Mouse (Mus musculus) adrenal gland, postnatal 36 days (tissue): ENCODE measurements around the gene 9230112D13Rik. TPM values are rescaled to one million over a fixed set of nuclear protein-coding genes. Genes with fewer than 3 reads are reported as not detected.

Experiments
- DNase-seq, 2 experiments: peaks; one replicate each; pipeline ENCODE4 v3.0.0; 2021; ENCODE audit warnings: mixed read lengths in 1 of 2
- total RNA-seq, 2 experiments: library from RNA; stranded (reverse); gene quantifications; 2 replicates each; pipeline ENCODE4 v1.2.3; 2021

The 9230112D13Rik gene
- total RNA-seq, 2 experiments from 2014 or later = not detected

DNA sequence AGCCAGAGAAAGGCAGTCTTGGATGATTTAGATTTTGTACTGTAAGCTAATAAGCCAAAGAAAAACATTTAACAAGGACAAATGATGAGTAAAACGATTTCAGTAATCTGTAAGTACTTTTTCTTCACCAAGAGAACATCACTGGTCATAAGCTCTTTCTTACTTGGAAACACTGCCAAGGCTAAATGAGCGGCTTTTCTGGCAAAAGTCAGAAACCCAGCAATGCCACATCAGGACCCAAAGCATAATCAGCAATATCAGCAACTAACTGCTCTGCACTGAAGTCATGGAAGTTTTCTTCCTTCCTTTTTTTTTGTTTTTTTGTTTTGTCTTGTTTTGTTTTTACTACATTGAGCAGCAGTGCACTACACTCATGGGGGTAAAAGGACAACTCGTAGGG lies 25.3 kb downstream of the 9230112D13Rik start:
- DNase-seq = peak in 1 of 2 experiments; percentile 42

DNA sequence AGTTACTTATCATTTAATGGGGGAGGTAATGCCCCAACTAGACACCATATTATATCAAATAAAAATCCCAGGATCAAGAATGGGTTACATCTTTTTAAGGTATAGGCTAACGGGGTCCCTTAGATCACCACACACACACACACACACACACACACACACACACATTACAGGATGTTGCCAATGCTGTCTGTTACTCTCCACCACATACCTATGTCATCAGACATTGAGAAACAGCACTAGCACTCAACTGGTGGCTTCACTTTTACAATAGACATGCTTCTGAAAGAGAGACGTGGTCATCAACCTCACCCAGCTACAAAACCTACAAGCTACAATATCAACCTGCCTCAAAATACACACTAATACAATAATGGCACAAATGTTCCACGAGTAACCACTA lies 28.9 kb downstream of the 9230112D13Rik start:
- no peak for DNase-seq

DNA sequence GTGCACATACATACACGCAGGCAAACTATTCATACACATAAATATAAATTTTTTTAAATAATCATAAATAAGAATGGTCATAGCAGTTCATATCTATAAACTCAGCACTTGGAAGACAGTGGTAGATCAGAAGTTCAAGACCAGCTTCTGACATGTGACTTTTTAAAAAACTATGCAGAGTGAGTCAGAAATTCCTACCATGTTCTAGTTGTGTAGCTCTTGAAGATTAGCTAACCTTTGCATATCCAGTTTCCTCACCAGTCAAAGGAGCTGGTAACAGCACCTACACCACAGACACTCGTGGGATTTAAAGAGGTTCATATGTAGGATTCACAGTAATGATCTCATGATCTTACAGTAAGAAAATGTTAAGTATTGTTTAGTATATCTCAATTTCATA lies 29.9 kb downstream of the 9230112D13Rik start:
- no peak for DNase-seq

DNA sequence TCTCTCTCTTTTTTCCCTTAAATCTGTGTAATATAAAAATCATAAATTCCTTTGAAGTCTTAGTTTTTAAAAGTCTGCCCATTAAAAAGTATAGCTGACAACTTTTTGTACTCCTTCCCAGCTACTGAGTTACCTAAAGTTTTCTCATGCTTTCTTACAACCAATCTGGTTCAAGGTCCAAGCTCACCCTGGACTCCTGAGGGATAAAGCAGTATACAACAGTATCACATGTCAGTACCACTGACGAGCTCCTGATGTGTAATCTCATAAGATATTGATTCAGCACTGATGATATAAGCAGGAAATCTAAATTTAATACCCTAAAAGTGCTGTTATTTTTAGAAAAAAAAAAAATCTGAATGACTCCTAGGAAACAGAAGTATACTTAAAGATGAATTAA lies 31.6 kb downstream of the 9230112D13Rik start:
- DNase-seq = no peak

DNA sequence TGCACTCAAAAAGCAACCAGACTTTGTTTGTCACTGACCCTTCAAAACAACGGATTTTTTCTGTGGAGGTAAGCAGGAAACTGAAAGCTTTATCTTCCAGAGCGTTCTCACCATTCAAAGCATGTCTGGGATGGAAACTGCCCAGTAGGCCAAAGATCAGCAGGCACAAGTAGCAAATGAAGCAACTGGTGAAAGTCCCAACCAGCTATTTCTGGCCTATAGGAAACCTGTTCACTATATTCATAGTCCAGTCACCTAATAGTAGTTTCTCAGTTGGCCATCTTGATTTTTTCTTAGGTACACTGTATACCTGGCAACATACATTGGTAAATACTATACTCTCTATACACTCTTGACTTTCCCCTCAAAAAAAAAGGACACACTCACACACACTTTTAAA lies 32.7 kb downstream of the 9230112D13Rik start:
- DNase-seq = peak in 1 of 2 experiments; percentile 30

DNA sequence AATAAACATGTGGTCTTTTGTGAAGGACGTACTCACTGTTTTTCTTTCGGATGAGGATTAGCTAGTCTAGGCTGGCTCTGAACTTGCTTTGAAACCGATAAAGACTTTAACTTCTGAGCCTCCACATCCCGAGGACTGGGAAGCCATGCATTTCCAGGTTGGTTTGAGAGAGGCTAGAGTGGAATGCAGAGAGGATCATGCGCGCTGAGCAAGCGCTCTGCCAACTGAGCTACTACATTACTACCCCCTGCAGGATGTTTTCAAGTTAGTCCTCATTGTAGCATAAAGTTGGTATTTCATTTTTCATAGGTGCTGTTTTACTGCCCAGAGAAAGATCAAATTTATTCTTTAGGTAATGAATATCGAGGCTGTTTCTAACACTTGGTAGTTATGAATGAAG lies 36.4 kb downstream of the 9230112D13Rik start:
- no peak for DNase-seq

DNA sequence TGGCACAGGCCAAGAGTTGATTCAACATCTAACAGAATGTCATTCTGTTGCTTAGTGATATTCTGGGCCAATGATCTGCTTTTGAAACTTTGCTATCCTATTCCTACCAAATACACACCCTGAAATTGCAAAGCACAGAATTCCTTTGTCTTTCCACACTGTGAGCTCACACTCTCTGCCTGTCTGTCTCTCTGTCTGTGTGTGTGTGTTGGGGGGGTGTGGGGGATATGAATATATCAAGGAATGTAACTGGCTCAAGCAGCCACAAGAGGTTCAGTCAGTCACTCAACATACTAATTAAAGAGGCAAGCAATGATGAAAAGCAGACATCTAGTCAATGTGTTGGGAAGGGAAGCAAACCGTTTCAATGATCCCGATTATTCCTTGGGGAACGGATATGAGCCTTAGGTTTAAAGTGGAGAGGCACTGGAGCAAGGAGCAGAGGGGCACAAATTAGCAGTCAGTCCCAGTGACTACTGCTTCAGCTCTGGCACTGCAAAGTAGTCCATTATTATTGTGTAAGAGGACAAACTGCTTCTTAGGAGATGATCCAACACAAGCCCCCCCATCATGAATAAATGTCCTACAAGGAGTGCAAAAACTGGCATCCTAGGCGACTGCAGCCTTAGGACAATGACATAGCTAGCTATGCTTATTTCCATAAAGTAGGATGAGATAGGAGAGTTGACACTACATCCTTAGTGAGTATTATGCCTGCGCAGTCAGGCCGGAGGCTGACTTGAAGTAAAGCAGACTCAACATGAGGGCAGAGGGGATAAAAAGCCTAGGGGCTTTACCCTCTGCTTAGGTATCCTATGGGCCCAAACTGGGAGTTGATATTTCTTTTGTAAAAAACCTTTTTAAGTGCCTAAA lies 38.9 kb downstream of the 9230112D13Rik start:
- no peak for DNase-seq

DNA sequence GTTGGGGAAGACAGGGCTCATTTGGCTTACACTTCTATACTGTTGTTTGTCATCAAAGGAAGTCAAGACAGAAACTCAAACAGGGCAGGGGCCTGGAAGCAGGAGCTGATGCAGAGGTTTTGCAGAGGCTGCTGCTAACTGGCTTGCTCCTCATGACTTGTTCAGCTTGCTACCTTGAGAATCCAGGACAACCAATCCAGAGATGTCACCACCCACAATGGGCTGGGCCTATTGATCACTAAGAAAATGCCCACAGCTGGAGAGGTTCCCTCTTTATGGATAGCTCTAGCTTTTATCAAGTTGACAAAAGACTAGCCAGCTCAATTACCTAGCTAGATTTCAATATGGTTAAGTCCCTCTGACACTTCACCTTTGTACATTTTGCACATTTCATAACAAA lies 51.0 kb downstream of the 9230112D13Rik start:
- peak in 1 of 2 experiments; percentile 17 for DNase-seq

DNA sequence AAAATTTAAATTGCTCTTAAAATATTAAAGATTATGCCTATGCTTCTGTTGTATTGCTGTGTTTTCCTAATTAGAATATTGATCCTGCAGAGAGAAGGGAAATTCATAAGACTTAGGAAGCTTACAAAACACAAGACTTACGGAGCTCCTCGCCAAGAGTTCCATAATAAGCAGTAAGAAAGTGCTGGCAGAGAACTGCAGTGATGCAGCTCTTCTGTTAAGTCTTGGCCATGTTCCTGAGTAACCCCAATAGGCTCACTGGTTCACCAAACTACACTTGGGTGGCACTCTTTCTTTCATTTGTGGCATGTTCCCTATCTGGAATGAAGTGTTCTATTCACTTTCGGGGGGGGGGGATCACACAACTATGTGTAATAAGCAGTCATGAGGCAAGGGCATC lies 56.3 kb downstream of the 9230112D13Rik start:
- DNase-seq = no peak

Other genes starting within 250 kb of the 9230112D13Rik start
- gene Shld2, start 212.3 kb downstream of the 9230112D13Rik start, total RNA-seq = 10 to 100 TPM in 1 of 2 experiments, 1 to 10 TPM in 1; 7.4 to 14.9 TPM
- gene Glud1, start 212.1 kb downstream of the 9230112D13Rik start, total RNA-seq = 100 to 1,000 TPM; 177 to 206 TPM
- not detected for gene Fam25c, start 167.4 kb downstream of the 9230112D13Rik start, total RNA-seq
- gene Sncg, start 148.0 kb downstream of the 9230112D13Rik start, total RNA-seq = 10 to 100 TPM; 12.3 to 34.4 TPM
- gene Mmrn2, start 147.3 kb downstream of the 9230112D13Rik start, total RNA-seq = 10 to 100 TPM; 25.6 to 41.9 TPM
- 10 to 100 TPM; 58.6 to 74.3 TPM for gene Bmpr1a, start 19.5 kb downstream of the 9230112D13Rik start, total RNA-seq
- gene Ldb3, start 65.9 kb upstream of the 9230112D13Rik start, total RNA-seq = 1 to 10 TPM in 1 of 2 experiments, under 1 TPM in 1; 0.46 to 1.1 TPM
- gene Opn4, start 77.3 kb upstream of the 9230112D13Rik start, total RNA-seq = not detected
- 10 to 100 TPM; 81.7 to 88.7 TPM for gene Wapl, start 151.1 kb upstream of the 9230112D13Rik start, total RNA-seq